Mouse (Mus musculus): ENCODE data around the gene Ttll6. TPM values are rescaled to one million over a fixed set of nuclear protein-coding genes. Genes with fewer than 3 reads are reported as not detected.

Ttll6 gene
- total RNA-seq, 2 experiments from 2014 or later, result not detected

GRCm38 (mm10) chr11:96199181-96200086 is 65.8 kb downstream of the Ttll6 start:
- no peak for TF ChIP-seq CTCF (IDR thresholded peaks at IDR 0.05)
- intact Hi-C loops (cut with DNase I), result loop anchor here (5.0 kb wide), 2 partner anchors 123 to 192 kb away; partner anchors contain the start of genes Hoxb3 and Igf2bp1
- no peak for DNase-seq (ENCODE audit: extremely low spot score in 1 of 2, low spot score in 2 of 2)
- no peak overlapping the region for H3K27ac ChIP-seq
- H3K4me3 ChIP-seq, result no peak overlapping the region

GRCm38 (mm10) chr11:96200183-96200655 is 66.6 kb downstream of the Ttll6 start:
- DNase-seq (ENCODE audit: extremely low spot score in 1 of 2, low spot score in 2 of 2), result no peak
- intact Hi-C loops (cut with DNase I), result loop anchor here (5.0 kb wide), 2 partner anchors 122 to 193 kb away; partner anchors contain the start of genes Hoxb3 and Igf2bp1
- TF ChIP-seq CTCF (IDR thresholded peaks at IDR 0.05), result no peak
- Histone ChIP-seq H3K27ac (no peak overlapping the region), H3K4me3 (no peak overlapping the region)

GRCm38 (mm10) chr11:96201741-96202140 is 68.2 kb downstream of the Ttll6 start:
- H3K4me3 ChIP-seq, result no peak overlapping the region
- DNase-seq (ENCODE audit: extremely low spot score in 1 of 2, low spot score in 2 of 2), result no peak
- TF ChIP-seq CTCF (IDR thresholded peaks at IDR 0.05), result no peak
- no peak overlapping the region for H3K27ac ChIP-seq
- intact Hi-C loops (cut with DNase I), result loop anchor here (5.0 kb wide), 2 partner anchors 121 to 194 kb away; partner anchors contain the start of genes Hoxb3 and Igf2bp1

GRCm38 (mm10) chr11:96202401-96203081 is 69.0 kb downstream of the Ttll6 start:
- intact Hi-C loops (cut with DNase I), result loop anchor here (5.0 kb wide), 2 partner anchors 120 to 195 kb away; partner anchors contain the start of genes Hoxb3 and Igf2bp1
- Histone ChIP-seq H3K4me3 (no peak overlapping the region), H3K27ac (no peak overlapping the region)
- TF ChIP-seq CTCF (IDR thresholded peaks at IDR 0.05), result no peak
- DNase-seq (ENCODE audit: extremely low spot score in 1 of 2, low spot score in 2 of 2), result no peak

- intact Hi-C loops (cut with DNase I), result loop anchor here (5.0 kb wide), 2 partner anchors 119 to 196 kb away; partner anchors contain the start of genes Hoxb3 and Igf2bp1
- TF ChIP-seq CTCF (IDR thresholded peaks at IDR 0.05), result no peak
- Histone ChIP-seq H3K4me3 (no peak overlapping the region), H3K27ac (no peak overlapping the region)
- DNase-seq (ENCODE audit: extremely low spot score in 1 of 2, low spot score in 2 of 2), result no peak
Observed at GRCm38 (mm10) chr11:96203182-96203788, 69.7 kb downstream of the Ttll6 start.

- no peak for DNase-seq (ENCODE audit: extremely low spot score in 1 of 2, low spot score in 2 of 2)
- intact Hi-C loops (cut with DNase I), result loop anchor here (5.0 kb wide), 2 partner anchors 119 to 196 kb away; partner anchors contain the start of genes Hoxb3 and Igf2bp1
- no peak for TF ChIP-seq CTCF (IDR thresholded peaks at IDR 0.05)
Observed at GRCm38 (mm10) chr11:96203789-96204186, 70.2 kb downstream of the Ttll6 start.

GRCm38 (mm10) chr11:96204351-96204750 is 70.8 kb downstream of the Ttll6 start:
- no peak for TF ChIP-seq CTCF (IDR thresholded peaks at IDR 0.05)
- H3K4me3 ChIP-seq, result no peak overlapping the region
- DNase-seq (ENCODE audit: extremely low spot score in 1 of 2, low spot score in 2 of 2), result no peak
- intact Hi-C loops (cut with DNase I), result loop anchor here (5.0 kb wide), 2 partner anchors 118 to 197 kb away; partner anchors contain the start of genes Hoxb3 and Igf2bp1
- no peak overlapping the region for H3K27ac ChIP-seq

More at GRCm38 (mm10) chr11:96203789-96204186, 70.2 kb downstream of the Ttll6 start:
- Histone ChIP-seq H3K27ac (no peak overlapping the region), H3K4me3 (no peak overlapping the region)

GRCm38 (mm10) chr11:96205426-96206131 is 72.0 kb downstream of the Ttll6 start:
- no peak for TF ChIP-seq CTCF (IDR thresholded peaks at IDR 0.05)
- intact Hi-C loops (cut with DNase I), result loop anchor here (5.0 kb wide), 1 partner anchor 47 kb away; no protein-coding TSS in a partner anchor
- no peak for DNase-seq (ENCODE audit: extremely low spot score in 1 of 2, low spot score in 2 of 2)
- H3K4me3 ChIP-seq, result no peak overlapping the region
- H3K27ac ChIP-seq, result no peak overlapping the region

Other genes starting within 250 kb of the Ttll6 start
- gene B4galnt2, start 218.9 kb upstream of the Ttll6 start, total RNA-seq (2021), result not detected
- gene Igf2bp1, start 127.8 kb upstream of the Ttll6 start, total RNA-seq (2021), result under 1 TPM; 0.23 to 0.45 TPM
- not detected for gene Gip, start 109.2 kb upstream of the Ttll6 start, total RNA-seq (2021)
- gene Snf8, start 98.9 kb upstream of the Ttll6 start, total RNA-seq (2021), result 100 to 1,000 TPM; 102 to 103 TPM
- 10 to 100 TPM; 53.5 to 57.9 TPM for gene Ube2z, start 68.4 kb upstream of the Ttll6 start, total RNA-seq (2021)
- gene Atp5g1, start 58.1 kb upstream of the Ttll6 start, total RNA-seq (2021), result 100 to 1,000 TPM; 328 to 333 TPM
- gene Calcoco2, start 21.8 kb upstream of the Ttll6 start, total RNA-seq (2021), result not detected
- gene Hoxb13, start 60.5 kb downstream of the Ttll6 start, total RNA-seq (2021), result not detected
- not detected for gene Hoxb9, start 137.7 kb downstream of the Ttll6 start, total RNA-seq (2021)
- not detected for gene Hoxb8, start 148.1 kb downstream of the Ttll6 start, total RNA-seq (2021)
- not detected for gene Hoxb7, start 152.8 kb downstream of the Ttll6 start, total RNA-seq (2021)
- gene Hoxb6, start 158.7 kb downstream of the Ttll6 start, total RNA-seq (2021), result not detected
- gene Hoxb5, start 169.6 kb downstream of the Ttll6 start, total RNA-seq (2021), result not detected
- gene Hoxb4, start 184.5 kb downstream of the Ttll6 start, total RNA-seq (2021), result not detected
- gene Hoxb3, start 189.5 kb downstream of the Ttll6 start, total RNA-seq (2021), result not detected
- not detected for gene Hoxb2, start 216.7 kb downstream of the Ttll6 start, total RNA-seq (2021)
- not detected for gene Hoxb1, start 232.0 kb downstream of the Ttll6 start, total RNA-seq (2021)

Data from left cerebral cortex, adult 2 months (tissue).